Mouse (Mus musculus) midbrain, embryonic 14.5 days (tissue): ENCODE data around the gene Fgfr2. TPM values are rescaled to one million over a fixed set of nuclear protein-coding genes. Genes with fewer than 3 reads are reported as not detected.

Experiments
- ATAC-seq: fragments of 200-750 bp; cut with Nextera tagmentation; 2 replicates; pipeline ENCODE4 v1.8.0; 2017; ENCODE audit warnings: moderate number of reproducible peaks, moderate library complexity; ENCODE audit not compliant: low FRiP score, low TSS enrichment
- DNase-seq: peaks from one replicate; pipeline ENCODE4 v3.0.0-alpha.2; 2015
- H3K27ac ChIP-seq: fragments of 300-500 bp; sonication (generic); replicated peaks from 2 replicates; pipeline ENCODE4 v1.5.1; 2014; ENCODE audit warnings: mild to moderate bottlenecking, low read depth, low read length, moderate library complexity
- H3K27me3 ChIP-seq: fragments of 300-500 bp; sonication (generic); 2 replicates; pipeline ENCODE4 v1.6.1; 2014; ENCODE audit warnings: low read length, control low read depth, mixed read lengths; ENCODE audit not compliant: control insufficient read depth, insufficient read depth
- H3K36me3 ChIP-seq: fragments of 300-500 bp; sonication (generic); 2 replicates; pipeline ENCODE4 v1.6.1; 2014; ENCODE audit warnings: low read length, control low read depth; ENCODE audit not compliant: control insufficient read depth, insufficient read depth
- H3K4me1 ChIP-seq: fragments of 300-500 bp; sonication (generic); 2 replicates; pipeline ENCODE4 v1.6.1; 2014; ENCODE audit warnings: mild to moderate bottlenecking, antibody characterized with exemption, low read length, control low read depth; ENCODE audit not compliant: control insufficient read depth, insufficient read depth
- H3K4me2 ChIP-seq: fragments of 300-500 bp; sonication (generic); 2 replicates; pipeline ENCODE4 v1.6.1; 2014; ENCODE audit warnings: mild to moderate bottlenecking, low read length, moderate library complexity
- H3K4me3 ChIP-seq: fragments of 300-500 bp; sonication (generic); replicated peaks from 2 replicates; pipeline ENCODE4 v1.5.1; 2014; ENCODE audit warnings: low read depth, low read length
- H3K9ac ChIP-seq: fragments of 300-500 bp; sonication (generic); replicated peaks from 2 replicates; pipeline ENCODE4 v1.6.1; 2014; ENCODE audit warnings: mild to moderate bottlenecking, low read length, moderate library complexity
- H3K9me3 ChIP-seq: fragments of 300-500 bp; sonication (generic); 2 replicates; pipeline ENCODE4 v1.6.1; 2016; ENCODE audit warnings: low read length, control low read depth, mixed read lengths; ENCODE audit not compliant: control insufficient read depth
- WGBS: fragments of 180-500 bp; shearing (Covaris S2); extraction: QIAGEN DNeasy Blood & Tissue Kit; methylation state at CpG from one replicate; pipeline ENCODE4 v1.1.7; 2014; 5-methylcytosine and 5-hydroxymethylcytosine counted together
- polyA plus RNA-seq: library from polyadenylated mRNA; unstranded; fragments of >200 nt; fragmentation: Nextera tagmentation; extraction: Ambion mirVana; gene quantifications from 2 replicates; pipeline ENCODE4 v1.2.1, GENCODE M21; 2014

Gene Fgfr2
- polyA plus RNA-seq, 1 experiment from 2014 or later: 28.1 TPM

DNA sequence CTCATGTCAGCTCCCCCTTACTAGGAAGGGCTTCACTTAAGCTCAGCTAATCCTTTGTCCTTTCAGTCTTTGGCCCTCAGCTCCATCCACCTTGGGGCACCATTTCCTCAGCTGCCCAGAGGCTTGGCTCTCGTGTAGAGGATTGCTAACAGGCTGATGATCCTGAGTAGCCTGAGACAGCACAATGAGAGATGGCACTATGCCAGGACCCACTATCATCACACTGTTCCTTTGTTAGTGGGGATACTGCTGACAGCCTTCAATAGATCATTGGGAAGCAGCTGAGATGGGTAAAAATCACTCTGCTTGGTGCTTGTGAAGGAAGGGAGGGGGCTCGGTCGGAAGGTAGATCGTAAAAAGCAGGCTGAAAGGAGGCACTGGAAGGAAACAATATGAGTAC, 693.8 kb downstream of the Fgfr2 start:
- DNase-seq (peak; percentile 67), ATAC-seq (no peak)
- Histone ChIP-seq H3K4me2 (no peak overlapping the region), H3K4me1 (peaks cover 6% of the 10 kb centered on the region; the same call in 1 of the 2 replicates), H3K27me3 (no peaks in the 10 kb centered on the region), H3K9ac (no peak overlapping the region), H3K4me3 (no peak overlapping the region), H3K9me3 (no peaks in the 10 kb centered on the region), H3K36me3 (no peaks in the 10 kb centered on the region), H3K27ac (peak overlapping the region; percentile 33)
- WGBS: 37% methylated on average over 4 of the region's 4 CpGs

DNA sequence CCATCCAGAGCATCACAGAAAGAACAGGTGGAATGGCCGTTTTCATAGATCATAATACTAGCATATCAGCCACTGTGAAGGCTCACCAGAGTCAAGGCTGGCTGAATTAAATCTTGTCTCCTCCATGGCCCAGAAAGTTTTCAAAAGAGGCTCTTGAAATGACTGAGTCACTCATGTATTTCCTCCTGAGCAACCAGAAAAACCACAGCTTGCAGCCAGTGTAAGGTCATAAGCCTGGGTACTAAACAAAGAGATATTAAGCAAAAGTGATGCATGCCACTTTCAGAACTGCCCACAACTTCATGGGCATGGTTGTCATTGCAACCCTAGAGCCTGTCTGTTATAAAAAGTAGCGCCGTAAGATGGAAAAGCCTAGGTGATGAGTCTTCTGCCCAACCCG, 694.8 kb downstream of the Fgfr2 start:
- Histone ChIP-seq H3K4me1 (peaks cover 6% of the 10 kb centered on the region; the same call in 1 of the 2 replicates), H3K27ac (no peak overlapping the region), H3K9ac (no peak overlapping the region), H3K36me3 (no peaks in the 10 kb centered on the region), H3K9me3 (no peaks in the 10 kb centered on the region), H3K4me2 (no peak overlapping the region), H3K27me3 (no peaks in the 10 kb centered on the region), H3K4me3 (no peak overlapping the region)
- WGBS: 95% methylated on average over 4 of the region's 4 CpGs
- DNase-seq (no peak), ATAC-seq (no peak)

DNA sequence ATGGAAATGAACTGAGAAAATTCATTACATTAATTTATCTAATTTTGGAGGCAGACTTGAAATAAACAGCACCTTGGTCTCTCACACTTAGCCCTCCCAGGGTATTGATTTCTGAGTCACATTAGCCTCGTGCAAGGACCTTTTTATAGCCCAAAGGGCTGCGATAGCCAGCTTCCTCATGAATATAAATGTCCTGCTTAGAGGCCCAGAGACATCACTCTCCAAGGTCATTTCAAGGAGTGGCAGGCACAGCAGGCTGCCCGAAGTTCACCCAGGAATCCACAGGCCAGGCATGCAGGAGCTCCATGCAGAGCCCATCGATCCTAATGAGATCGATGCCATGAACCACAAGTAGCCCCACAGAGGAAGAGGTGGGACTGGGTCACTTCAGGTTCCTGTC, 697.1 kb downstream of the Fgfr2 start:
- H3K36me3 ChIP-seq: no peaks in the 10 kb centered on the region
- H3K4me2 ChIP-seq: no peak overlapping the region
- no peaks in the 10 kb centered on the region for H3K27me3 ChIP-seq
- no peaks in the 10 kb centered on the region for H3K9me3 ChIP-seq
- ATAC-seq (no peak), DNase-seq (no peak)
- no peak overlapping the region for H3K4me3 ChIP-seq
- H3K9ac ChIP-seq: no peak overlapping the region
- peaks cover 6% of the 10 kb centered on the region; the same call in 1 of the 2 replicates for H3K4me1 ChIP-seq
- 45% methylated on average over 5 of the region's 5 CpGs for WGBS
- no peak overlapping the region for H3K27ac ChIP-seq

DNA sequence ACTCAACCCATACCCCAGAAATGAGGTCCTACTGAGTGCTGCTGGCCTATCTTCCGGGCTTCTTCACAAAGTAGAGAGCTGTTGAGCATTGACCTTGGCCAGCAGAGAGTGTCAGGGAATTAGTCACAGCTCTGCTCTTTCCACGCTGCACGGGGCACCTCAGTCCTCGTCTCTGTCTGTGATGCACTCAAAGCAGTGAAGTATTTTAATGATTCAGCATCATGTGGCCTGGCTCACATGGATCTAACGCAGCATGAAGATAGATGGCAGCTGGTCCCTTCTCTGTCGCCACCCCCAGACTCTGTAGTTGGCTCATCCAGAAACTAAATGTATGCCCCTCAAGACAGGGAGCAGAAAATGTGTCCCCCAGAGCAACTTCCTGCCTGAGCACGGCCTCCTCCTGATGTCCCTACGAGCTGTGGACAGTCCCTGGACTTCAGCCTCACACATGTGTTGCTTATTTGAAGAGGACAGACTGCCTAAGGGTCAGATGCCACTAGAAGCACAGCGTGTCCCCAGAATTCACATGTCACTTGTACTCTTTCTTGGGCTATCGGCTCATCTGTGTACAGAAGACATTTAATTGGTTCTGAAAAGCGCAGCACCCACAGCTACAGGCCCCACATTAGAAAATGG, 697.7 kb downstream of the Fgfr2 start:
- H3K4me2 ChIP-seq: no peak overlapping the region
- no peaks in the 10 kb centered on the region for H3K27me3 ChIP-seq
- H3K9ac ChIP-seq: no peak overlapping the region
- ATAC-seq (no peak), DNase-seq (no peak)
- H3K36me3 ChIP-seq: no peaks in the 10 kb centered on the region
- H3K9me3 ChIP-seq: no peaks in the 10 kb centered on the region
- no peak overlapping the region for H3K27ac ChIP-seq
- WGBS: 53% methylated on average over 11 of the region's 11 CpGs
- peaks cover 6% of the 10 kb centered on the region; the same call in 1 of the 2 replicates for H3K4me1 ChIP-seq
- H3K4me3 ChIP-seq: no peak overlapping the region

DNA sequence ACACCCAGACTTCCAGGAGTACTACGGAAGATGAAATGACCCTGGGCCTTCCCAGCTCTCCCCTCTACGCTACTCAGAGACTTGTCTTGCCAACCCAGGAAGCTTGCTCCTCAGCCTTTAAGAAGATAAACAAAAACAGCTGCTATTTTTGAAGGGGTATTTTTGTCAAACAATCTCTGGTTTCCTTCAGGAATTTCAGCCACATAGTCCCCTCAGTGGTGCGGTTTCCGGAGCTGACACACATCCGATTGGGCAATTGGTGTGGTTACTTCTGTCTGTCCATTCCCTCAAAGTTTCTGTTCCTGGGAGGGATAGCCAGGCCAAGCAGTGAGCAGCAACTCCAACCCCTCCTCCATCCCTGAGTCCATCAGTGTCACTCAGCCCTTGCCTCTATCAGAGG, 699.6 kb downstream of the Fgfr2 start:
- Histone ChIP-seq H3K27ac (no peak overlapping the region), H3K36me3 (no peaks in the 10 kb centered on the region), H3K9ac (no peak overlapping the region), H3K4me2 (no peak overlapping the region), H3K4me1 (0 out of 2 replicates have a peak, but pooled peaks cover 2% of the 10 kb centered on the region), H3K4me3 (no peak overlapping the region), H3K27me3 (no peaks in the 10 kb centered on the region), H3K9me3 (no peaks in the 10 kb centered on the region)
- ATAC-seq (no peak), DNase-seq (no peak)
- 91% methylated on average over 5 of the region's 5 CpGs for WGBS

DNA sequence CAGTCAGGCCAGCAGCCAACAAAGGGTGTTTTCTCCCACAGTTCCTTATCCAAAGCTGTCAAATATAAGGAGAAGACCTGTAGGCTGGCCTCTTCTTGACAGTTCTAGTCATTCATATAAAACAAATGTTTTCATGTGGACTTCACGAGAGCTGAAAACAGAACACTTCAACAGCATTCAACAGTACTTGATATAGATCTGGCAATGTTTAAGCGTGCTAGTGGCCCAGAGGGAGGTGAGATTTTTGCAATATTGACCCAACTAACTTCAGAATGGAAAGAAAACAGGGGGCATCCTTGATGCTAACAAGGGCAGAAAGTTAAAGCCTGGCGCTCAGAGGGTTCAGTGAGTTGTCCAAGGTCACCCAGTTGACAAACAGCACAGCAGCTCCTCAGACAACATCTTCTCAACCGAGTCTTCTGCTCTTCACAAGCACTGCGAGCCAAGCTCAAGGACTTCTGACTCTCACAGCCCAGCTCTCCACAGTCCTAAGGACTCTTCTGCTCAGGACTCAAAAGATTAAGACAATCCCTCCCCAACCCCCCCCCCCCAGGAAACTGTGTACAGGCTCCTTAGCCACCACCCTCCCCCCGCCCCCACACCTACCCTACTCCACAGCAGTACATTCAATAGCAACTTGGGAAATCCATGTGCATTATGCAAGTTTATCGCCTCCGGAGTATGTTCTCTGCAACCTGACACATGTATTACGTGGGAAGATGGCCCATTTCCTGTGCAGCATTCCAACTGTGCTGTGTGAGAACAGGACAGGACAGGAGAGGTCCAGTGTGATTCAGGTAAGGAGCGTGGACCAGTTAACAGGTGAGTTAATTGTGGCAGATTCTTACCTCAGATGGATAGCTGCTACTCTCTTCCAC, 703.5 kb downstream of the Fgfr2 start:
- H3K9me3 ChIP-seq: no peaks in the 10 kb centered on the region
- H3K9ac ChIP-seq: no peak overlapping the region
- 95% methylated on average over 10 of the region's 10 CpGs for WGBS
- no peak overlapping the region for H3K27ac ChIP-seq
- H3K4me3 ChIP-seq: no peak overlapping the region
- H3K4me2 ChIP-seq: no peak overlapping the region
- H3K4me1 ChIP-seq: no peaks in the 10 kb centered on the region
- ATAC-seq: no peak
- no peak for DNase-seq
- H3K27me3 ChIP-seq: no peaks in the 10 kb centered on the region
- H3K36me3 ChIP-seq: no peaks in the 10 kb centered on the region

DNA sequence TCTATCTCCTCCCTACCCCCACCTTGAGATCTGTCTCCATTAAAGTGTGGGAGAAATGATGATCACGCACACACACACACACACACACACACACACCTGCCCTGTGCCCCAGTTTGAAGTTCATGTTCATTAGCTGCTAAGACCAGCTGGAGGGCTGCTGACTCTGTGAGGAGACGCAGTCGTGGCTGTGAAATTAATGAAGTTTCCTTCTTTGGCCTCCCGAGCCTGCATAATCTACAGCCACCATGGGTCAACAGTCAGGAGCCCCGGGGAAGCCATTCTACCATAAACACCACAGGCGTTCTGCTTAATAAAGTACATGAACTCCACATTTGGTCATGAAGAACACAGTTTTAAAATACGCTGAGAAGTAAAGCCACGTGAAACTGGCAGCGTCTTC, 706.3 kb downstream of the Fgfr2 start:
- ATAC-seq (no peak), DNase-seq (no peak)
- Histone ChIP-seq H3K27ac (no peak overlapping the region), H3K27me3 (no peaks in the 10 kb centered on the region), H3K9me3 (no peaks in the 10 kb centered on the region), H3K4me3 (no peak overlapping the region), H3K36me3 (no peaks in the 10 kb centered on the region), H3K4me1 (no peaks in the 10 kb centered on the region), H3K4me2 (no peak overlapping the region), H3K9ac (no peak overlapping the region)
- 60% methylated on average over 9 of the region's 9 CpGs for WGBS

DNA sequence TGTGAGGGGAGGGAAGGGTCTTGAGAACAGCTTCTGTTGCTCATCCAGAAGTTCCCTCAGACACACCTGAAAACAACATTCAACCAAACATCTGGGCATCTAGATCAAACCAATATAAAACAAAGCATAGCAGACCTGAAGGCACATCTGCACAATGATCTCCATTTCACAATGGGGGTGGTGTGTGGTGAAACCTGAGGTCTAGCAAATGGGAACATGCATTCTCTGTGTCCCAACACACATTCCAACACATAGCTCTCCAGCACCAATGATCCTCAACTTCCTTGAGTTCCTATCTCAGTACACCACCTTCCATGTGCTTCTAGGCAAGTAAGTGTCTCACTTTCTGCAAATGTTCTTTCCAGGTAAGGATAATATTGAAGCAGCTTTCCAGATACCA, 707.3 kb downstream of the Fgfr2 start:
- Histone ChIP-seq H3K4me2 (no peak overlapping the region), H3K9ac (no peak overlapping the region), H3K27ac (no peak overlapping the region), H3K27me3 (no peaks in the 10 kb centered on the region), H3K4me1 (no peaks in the 10 kb centered on the region), H3K36me3 (no peaks in the 10 kb centered on the region), H3K4me3 (no peak overlapping the region), H3K9me3 (no peaks in the 10 kb centered on the region)
- no peak for DNase-seq
- no peak for ATAC-seq

DNA sequence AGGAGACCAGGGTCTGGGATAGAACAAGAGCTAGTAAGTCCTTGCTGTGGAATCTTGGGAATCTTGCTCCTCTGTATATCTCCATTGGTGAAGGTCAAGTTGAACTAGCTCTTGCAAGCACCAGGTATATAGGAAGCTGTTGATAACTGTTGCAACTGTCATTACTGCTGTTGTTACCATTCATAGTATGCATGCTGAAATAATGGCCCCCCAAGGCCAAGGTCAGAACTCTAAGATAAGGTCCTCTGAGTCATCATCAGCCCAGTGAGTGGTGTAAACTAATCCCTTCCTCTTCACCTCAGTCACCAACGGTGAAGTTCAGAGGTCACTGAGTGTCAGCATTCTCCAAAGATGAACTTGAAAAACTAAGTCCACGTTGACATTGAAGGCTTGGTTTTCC, 710.6 kb downstream of the Fgfr2 start:
- ATAC-seq (no peak), DNase-seq (no peak)
- H3K4me1 ChIP-seq: no peaks in the 10 kb centered on the region
- 73% methylated on average over 2 of the region's 2 CpGs for WGBS
- H3K9ac ChIP-seq: no peak overlapping the region
- no peaks in the 10 kb centered on the region for H3K9me3 ChIP-seq
- no peaks in the 10 kb centered on the region for H3K27me3 ChIP-seq
- no peak overlapping the region for H3K4me3 ChIP-seq
- H3K4me2 ChIP-seq: no peak overlapping the region
- no peak overlapping the region for H3K27ac ChIP-seq
- no peaks in the 10 kb centered on the region for H3K36me3 ChIP-seq
